Mouse (Mus musculus): ENCODE data around the gene Pip4k2a.

The Pip4k2a gene

DNA sequence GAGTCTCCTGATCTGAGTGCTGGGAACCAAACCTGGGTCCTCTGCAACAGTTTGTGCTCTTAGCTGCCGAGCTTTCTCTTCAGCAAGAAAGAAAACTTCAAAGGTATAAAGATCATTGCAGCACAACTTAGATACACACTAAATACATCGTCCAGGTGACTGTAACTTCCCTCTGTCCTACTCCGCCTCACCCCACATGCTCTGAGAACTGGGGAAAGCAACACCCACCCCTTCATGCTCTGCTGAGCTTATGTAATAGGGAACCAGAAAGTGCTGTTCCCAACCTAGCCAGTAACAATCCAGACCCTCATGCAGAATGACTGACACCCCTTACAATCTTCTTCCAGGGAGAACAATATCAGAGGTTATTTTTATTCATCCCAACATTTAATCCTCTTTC is 41.5 kb downstream of the Pip4k2a start:
- no peak for DNase-seq (ENCODE audit: low read depth, low spot score)

DNA sequence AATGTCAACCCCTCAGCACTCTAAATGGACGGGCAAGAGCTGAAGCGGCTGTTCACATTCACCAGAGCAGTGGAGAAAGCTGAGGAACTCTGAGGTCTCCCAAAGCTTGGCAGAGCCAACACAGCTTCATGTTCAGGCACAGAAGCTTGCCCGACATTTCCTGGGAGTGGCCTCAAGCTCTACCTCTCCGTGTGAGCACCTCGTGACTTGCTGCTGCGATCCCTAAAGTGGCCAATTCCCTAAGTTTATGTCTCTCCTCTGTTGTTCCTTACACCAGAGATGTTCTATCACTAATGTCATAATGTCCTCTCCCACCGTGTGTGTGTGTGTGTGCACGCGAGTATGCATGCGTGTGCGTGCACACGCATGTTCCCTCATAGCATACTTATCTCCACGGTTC is 42.3 kb downstream of the Pip4k2a start:
- DNase-seq (ENCODE audit: low read depth, low spot score) = peak; percentile 42

DNA sequence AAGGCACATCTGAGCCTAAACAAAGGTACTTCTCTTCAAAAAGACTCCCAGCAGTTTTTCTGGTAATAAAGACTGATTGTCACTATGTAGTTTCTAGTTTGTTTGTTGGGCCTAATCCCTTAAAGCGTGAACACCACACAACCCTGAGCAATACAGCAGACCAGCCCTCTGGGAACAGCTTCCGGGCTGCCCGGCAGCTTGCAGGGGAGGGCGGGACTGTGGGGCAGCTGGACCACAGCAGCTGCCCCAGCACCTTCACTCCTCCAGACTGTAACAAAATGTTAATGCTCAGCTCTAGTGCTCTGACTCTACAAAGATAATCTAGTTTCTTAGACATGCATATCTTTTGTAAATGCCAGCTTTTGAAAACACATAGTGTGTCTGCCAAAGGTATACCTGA is 42.9 kb downstream of the Pip4k2a start:
- no peak for DNase-seq (ENCODE audit: low read depth, low spot score)

DNA sequence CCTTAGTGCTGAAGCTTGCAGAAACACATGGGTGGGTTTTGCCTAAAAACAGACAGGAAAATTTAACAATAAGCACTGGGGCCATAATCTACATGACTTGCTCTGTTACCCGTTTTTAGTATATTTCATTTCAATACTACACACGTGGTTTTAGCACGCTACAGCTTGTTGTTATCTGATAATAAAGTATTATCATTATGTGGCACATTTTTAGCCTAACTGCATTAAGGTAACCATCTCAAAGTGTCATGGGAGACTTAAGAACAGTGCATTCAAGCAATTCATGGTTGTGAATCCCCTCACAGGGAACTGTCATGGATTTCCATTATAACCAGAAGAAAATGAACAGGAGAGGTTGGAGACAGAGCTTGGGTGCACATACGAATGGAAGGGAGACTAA is 43.5 kb downstream of the Pip4k2a start:
- DNase-seq (ENCODE audit: low read depth, low spot score) = no peak

DNA sequence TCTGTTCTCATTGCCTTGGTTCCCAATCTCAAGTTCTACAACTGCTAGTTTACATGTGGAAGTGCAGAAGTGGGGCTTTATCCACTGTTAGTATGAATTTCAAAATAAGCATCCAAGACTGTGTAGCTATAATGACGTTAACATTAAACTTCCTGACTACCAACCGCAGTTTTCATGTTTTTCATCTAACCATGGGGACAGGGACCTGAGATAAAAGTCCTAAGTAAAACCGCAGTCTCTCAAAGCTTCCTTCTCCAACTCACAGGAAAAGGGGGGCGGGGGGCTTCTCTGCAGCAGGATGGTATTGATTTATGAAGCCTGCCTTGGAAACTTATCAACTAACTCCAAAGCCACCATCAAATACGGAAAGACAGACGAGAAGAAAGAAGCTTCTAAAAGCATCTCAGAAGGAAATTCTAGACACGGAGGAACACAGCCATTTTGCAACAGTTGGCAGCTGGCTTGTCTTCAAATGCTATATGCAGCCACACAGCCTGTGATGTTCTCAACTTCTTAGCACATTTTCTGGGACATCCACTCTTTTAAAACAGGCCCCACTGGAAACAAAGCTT is 45.7 kb downstream of the Pip4k2a start:
- DNase-seq (ENCODE audit: low read depth, low spot score) = peak; percentile 92

DNA sequence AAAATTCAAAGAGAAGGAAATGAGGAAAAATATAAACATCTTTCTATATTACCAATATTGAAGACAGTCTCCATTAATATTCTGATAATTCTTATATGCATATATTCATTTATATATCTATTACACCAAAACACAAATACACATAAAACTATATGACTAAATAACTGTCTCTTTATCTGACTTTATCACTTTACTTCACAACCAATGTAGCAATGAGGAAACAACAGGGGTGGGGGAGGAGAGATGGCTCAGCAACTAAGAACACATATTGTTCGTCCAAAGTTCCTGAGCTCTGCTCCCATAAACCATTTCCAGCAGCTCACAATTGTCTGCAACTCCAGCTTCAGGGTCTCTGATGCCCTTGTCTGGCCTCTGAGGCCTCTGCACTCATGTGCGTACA is 47.2 kb downstream of the Pip4k2a start:
- DNase-seq (ENCODE audit: low read depth, low spot score) = no peak

DNA sequence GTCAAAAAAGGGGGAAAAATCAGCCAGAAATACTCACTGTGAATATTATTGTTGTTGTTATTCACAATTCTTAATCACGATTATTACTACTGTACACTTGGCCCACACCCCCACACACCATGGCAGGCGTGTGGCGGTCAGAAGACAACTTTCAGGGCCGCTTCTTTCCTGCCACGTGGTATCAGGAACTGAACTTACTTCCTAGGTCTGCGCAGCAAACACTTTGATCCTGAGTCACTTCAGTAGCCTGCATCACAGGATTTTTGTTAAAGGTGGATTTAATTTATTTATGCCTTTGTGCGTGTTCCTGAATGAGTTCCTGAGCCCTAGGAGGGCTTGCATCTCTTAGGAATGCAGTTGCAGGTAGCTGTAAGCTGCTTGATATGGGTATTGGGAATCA is 49.2 kb downstream of the Pip4k2a start:
- DNase-seq (ENCODE audit: low read depth, low spot score) = no peak

DNA sequence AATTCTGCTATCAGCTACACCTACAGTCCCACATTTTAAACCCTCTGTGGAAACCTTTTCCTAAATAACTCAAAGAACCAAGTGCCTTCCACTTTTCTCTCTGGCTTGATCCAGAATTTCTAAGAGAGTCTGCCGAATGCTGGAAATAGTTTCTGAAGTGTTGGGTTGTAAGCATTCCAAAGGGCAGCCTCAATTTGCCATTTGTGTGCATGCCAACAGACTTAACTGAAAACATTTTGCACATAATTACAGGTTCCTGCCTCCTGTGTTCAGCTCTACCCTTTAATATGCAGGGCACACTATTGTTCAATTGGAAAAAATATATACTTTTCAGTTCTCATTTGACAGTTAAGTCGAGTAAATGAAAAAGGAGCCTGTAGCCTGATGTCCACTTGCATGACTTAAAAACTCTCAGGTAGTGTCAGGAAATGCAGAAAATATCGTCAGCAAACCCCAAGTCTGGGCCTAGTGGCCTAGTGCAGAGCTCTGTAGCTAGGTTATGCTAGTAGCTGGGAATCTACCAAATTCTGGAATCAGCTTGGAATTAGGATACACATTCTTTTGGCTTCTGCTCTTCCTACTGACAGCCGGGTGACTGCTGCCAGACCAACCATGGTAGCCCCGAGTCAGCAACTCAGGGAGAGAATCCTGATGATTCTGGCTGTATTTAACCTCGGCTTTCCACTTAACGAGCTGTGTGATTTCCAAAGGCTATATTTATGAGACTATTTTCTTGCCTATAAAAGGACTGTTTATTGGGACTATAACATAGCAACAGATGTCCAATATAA is 50.1 kb downstream of the Pip4k2a start:
- DNase-seq (ENCODE audit: low read depth, low spot score) = no peak

DNA sequence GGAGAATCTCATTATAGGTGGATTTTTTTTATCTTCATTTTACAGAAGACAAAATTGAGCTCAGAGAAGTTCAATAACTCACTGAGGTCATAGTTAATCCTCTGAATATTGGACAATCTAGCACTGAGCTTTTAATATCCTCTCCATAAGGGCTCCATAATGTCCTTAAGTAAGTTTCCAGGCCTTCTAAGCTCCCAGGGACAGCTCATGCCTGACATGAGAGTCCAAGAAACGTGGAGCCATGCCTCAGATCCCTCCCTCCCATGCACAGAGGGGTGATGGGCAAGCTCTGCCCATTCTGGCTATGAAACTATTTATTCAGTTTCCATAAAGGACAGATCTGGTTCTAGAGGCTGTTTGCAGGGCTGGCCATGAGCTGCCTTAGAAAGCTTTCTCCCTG is 52.5 kb downstream of the Pip4k2a start:
- DNase-seq (ENCODE audit: low read depth, low spot score) = no peak

DNA sequence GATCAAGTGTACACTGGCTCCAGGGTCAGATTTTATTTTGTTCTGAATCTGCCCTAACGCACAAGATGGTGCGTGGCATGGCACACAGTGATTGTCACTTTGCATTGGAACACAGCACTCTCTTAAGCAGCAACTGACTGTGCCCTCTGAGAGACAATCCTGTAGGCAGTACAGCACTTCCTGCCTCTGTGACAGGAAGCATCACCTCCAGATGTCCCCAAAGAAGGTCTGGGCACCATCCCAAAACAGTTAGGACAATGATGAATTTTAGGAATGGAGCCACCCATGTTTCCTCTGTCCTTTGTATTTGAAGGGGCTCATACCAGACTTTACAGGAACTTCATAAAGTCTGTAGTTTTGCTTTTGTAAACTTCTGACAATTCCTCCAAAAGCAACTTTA is 54.0 kb downstream of the Pip4k2a start:
- no peak for DNase-seq (ENCODE audit: low read depth, low spot score)

DNA sequence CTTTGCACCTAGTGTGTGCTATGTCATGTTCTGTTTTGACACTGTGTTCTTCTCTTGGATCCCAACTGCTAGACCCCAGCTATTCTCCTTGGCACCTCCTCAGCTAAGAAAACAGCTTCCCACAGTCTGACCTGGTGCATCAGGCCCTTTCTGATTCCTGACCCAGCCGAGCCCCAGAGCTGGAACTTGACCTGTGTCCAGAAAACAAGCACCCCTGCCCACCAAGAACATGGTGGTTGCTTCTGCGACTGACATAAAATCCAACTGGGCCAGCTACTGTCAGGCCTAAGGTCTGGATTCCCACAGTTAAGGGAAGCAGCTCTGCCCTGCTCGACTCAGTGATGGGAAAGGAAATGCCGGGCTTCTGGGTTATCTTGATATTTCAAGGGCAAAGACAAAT is 54.6 kb downstream of the Pip4k2a start:
- no peak for DNase-seq (ENCODE audit: low read depth, low spot score)

DNA sequence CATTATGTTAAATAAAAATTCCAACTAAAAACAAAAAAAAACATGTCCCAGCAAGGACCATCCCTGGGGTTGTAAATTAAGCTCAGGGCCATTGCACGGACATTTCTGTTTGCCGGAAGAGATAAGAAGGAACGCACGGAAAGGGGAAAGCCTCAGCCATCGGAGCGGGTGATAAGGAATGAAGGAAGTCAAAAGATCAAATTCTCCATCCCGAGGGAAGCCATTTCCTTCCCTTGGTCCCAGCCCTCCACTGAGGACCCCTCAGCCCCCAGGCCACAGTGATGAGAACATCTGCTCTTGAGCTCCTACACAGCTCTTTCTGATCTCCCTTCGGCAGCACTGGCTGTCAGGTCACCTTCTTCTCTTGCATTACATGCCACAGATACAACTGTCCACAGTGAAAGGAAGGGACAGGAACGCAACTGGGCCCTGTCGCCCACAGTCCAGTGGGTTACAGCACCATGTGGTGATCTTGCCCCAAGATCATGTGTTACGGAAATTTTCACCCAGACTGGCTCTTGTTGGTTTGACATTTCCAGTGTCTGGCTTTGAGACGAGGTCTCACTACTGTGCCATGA is 57.1 kb downstream of the Pip4k2a start:
- no peak for DNase-seq (ENCODE audit: low read depth, low spot score)

DNA sequence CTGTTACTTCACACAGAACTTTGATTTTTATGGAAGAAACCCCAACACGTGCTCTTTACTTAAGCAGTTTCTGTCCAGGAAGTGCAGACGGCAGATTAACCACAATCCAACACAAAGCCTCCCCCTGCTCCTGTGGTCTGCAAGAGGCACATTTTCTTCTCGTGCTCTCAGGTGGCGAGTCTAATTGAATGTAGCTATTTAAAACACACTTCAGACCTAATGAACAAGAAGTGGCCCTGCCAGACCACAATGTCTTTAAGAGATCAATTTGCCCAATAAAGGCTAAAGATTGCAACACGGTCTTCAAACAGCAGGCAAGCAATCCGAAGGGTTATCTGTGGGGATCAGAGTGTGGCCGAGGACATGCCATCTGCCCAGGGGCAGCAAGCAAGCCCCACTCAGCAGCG is 59.0 kb downstream of the Pip4k2a start:
- DNase-seq (ENCODE audit: low read depth, low spot score) = peak; percentile 76

DNA sequence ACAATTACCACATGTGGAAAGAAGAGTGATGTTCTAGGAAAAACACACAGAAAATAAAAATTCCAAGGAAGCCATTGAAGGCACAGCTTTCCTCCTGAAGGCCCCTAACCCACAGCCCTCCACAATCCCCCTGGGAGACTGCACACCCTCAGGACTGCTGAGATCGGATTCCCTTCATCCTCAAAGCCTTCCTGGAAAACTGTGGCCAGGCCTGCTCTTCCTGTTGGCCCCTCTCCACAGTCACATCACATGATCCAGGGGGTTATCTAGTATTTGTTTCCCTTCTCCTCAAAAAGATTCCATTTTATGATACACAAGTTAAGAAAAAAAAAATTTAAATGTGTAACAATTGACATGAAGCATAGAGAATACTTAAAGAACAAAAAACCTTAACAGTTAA is 59.7 kb downstream of the Pip4k2a start:
- no peak for DNase-seq (ENCODE audit: low read depth, low spot score)

DNA sequence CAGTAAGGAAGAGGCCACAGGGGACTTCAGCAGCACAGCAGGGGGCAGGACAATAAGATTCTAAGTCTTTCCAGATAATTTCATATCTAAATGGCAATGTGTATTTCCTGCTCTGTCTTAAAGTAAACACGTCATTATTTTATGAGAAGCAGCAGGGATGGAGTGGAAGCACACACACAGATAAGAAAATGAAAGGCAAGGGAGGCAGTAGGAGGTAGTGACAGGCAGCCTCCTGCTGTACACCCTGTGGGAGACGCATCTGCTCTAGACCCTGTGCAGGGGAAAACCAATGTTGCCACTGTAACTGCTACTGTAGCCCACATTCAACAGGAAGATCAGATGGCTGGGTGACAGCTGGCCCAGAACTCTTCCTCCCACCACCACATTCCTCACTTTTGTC is 60.3 kb downstream of the Pip4k2a start:
- peak; percentile 62 for DNase-seq (ENCODE audit: low read depth, low spot score)

DNA sequence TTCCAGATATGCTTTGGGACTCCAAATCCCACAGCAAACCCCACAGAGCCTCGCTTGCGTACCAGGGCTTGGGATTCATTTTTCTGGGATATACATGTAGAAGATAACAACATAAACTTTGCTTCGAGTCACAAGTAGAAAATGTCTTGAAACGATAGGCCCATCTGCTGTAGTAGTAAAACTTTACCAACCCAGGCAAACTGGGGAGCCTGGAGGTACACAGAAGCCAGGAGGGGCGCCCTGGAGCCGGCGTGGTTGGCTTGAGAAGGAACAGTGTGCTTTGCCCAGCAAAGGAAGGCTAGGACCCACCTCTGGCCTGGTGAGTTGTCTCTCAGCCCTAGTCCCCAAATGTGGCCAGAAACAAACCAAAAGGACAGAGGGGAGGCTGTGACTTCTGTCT is 61.5 kb downstream of the Pip4k2a start:
- DNase-seq (ENCODE audit: low read depth, low spot score) = no peak

DNA sequence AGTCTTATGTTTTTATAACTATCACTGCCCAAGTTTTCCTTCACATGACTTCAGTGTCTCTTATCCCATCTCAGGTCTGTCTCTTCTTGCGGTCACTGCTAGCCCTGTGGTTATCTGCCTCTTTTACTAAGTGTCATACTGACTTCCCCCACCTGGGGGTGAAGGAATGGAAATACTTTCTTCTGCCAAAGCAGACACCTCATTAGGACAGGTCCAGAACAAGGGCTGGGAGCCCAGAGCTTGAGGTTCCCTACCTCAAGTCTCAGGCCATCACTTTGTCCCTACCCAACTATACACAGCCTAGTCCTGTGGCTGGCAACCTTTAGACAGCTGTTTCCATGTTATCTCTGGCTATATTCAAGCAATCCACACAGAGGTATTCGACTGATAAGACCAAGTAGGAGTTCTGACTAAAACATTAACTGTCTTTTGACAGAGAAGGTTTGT is 62.3 kb downstream of the Pip4k2a start:
- DNase-seq (ENCODE audit: low read depth, low spot score) = peak; percentile 55

DNA sequence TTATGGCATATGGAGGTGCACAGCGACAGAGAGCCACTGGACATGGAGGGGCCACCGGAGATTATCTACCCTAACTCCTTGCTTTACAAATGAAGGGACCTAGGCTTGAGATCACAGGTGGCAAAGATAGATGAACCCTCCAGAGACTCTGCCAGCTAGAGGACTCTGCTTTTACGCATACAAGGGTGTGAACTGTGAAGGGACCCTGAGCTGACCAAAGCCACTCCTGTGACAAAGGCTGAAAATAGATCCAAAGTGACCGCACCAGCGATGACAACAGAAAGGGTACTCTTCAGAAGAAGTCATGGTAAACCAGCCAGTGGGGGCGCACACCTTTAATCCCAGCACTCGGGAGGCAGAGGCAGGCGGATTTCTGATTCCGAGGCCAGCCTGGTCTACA is 63.8 kb downstream of the Pip4k2a start:
- no peak for DNase-seq (ENCODE audit: low read depth, low spot score)

DNA sequence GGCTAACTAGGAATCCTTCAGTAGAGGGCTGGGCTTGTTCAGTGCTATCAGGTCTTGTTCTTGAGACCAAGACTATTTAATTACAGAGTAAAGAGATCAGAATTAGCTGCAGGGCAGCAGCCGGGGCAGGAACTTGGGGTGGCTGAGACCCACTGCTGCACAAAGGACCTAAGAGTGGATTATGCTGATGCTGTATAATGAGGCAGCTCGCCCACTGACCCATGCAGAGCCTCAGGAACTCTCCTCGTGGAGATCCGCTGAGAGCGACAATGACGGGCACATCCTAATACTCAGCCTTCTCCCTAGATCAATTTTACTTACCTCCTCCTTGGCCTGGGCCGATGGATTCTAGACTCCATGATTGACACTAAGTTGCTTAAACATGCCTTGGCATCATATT is 64.5 kb downstream of the Pip4k2a start:
- no peak for DNase-seq (ENCODE audit: low read depth, low spot score)

DNA sequence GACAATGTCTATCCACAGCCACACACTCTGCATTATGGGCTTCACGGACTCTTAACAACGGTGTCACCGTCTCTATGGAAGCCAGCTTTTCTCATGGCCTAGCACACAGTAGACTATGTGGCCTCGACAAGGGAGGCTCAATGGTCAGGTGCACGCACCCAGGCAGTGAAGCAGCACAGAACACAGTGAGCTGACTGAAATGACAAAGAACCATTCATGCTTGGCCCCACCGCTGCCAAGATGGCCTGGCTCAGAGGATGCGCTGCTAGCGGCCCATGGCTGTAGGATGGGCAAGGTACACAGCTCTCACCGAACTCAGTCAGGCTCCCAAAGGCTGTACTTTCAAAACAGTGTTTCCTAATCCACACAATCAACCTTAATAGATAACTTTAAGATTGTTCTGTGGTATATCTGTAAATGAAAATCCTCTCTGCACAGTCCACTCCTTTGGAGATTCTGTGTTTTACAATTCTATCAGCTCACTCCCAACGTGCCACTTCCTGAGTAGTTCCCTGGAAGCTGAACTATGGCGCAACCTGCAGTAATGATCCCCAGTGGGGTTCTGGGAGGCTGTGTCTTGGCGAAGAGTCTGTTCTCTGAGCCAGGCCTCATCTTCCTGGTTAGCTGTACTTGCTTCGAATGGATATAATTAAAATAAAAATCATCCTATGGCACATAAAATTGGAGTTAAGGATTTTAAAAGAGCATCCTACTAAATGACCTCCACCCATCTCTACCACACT is 67.4 kb downstream of the Pip4k2a start:
- no peak for DNase-seq (ENCODE audit: low read depth, low spot score)

DNA sequence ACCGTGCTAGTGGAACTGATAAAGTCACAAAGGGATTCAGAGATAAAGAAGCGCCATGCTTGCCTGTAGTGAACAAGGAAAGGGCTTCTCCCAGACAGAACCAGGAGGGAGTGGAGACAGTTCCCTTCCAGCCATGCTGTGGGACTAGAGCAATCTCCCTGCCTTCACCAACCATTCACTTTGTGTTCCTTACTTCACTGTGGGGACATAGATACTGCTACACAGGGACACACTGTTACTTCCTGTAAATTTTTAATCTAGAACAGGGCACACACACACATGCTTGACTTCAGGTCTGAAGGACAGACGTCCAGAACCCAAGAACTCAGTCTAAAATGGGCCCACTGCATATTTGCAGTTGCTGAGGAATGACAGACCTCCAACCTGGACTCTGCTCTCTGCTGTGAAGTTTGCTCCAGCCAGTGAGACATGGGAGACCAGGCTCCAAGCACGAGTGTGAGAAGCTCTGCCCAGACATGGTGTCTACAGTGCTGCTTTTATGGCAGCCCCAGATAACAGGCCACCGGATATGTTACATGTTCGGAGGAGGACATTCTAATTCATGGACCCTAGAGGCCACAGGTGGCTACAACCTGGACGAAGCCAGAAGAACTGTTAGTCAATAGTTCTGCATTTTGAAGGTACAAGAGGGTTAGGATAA is 69.2 kb downstream of the Pip4k2a start:
- no peak for DNase-seq (ENCODE audit: low read depth, low spot score)

DNA sequence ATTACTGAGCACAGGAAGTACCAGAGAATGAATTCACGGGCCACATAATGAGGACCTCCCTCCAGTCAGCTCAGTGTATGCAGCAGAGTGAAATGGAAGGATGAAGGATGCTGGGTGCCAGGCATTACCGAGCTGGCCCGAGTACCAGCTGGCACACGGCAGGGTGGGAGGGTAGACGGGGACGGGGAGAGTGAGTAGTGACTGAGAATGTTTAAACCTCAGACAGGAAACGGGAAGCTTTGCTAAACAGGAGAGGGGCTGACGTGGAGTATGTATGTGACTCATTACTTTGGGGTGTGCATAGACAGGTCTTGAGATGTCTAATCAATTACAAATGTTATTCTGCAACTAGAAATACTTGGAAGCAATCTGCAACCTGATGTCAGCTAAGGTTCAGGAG is 69.7 kb downstream of the Pip4k2a start:
- DNase-seq (ENCODE audit: low read depth, low spot score) = peak; percentile 71

Measured in CD4-positive helper T cell, adult 2 months (primary cell).